Comparison of ENCODE assay signal across 25 mouse cellular contexts in the genomic region with DNA sequence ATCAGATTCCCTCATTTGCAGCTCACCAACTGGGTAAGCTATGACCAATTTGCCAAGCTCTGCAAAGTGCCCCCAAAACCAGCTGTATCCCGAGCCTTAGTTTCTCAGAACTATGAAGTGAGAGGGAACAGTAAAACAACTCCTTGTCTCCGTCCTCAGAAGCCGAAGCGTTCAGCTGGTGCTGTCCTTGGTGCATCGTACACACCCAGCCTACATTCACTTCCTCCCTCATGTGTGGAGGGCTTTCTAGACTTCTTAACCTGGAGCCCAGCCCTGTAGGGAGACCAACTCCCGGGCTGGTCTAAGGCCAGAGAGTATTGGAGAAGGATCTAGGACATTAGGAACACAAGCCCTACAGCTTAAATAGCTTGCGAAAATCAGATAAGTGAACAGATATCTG. TPM values are rescaled to one million over a fixed set of nuclear protein-coding genes. Genes with fewer than 3 reads are reported as not detected.
DNase-seq lines count a peak whose midpoint lies in the region; ATAC-seq and TF ChIP-seq lines count a peak whose summit lies in the region.
"Had no signal": no experiment of that assay in that cellular context is flagged by ENCODE, and none has a peak within 500 bp of the region (broad histone marks: within the 10 kb centered on the region; RNA-seq: fewer than 3 reads in every experiment).

No protein-coding gene starts in this region.

- H3K9ac ChIP-seq in hindbrain, embryonic 13.5 days, result no peak overlapping the region
- H3K9ac ChIP-seq: forebrain, embryonic 13.5 days; heart, embryonic 13.5 days; hindbrain, embryonic 14.5 days had no signal

- no peaks in the 10 kb centered on the region for H3K4me1 ChIP-seq in spleen, adult 2 months (ENCODE audit: control insufficient read depth, insufficient read depth, insufficient read length)
- no peaks in the 10 kb centered on the region for H3K4me1 ChIP-seq in hindbrain, embryonic 13.5 days (replicated peaks)
- H3K4me1 ChIP-seq: forebrain, embryonic 10.5 days; forebrain, embryonic 13.5 days; heart, embryonic 10.5 days; heart, embryonic 13.5 days had no signal

- DNase-seq in spleen, adult 2 months (ENCODE audit: low read depth in 1 of 2, low spot score in 2 of 2), result no peak
- no peak for DNase-seq in spleen, adult 18-20 months
- peak; percentile 62 for DNase-seq in thymus, postnatal 14 days
- peak; percentile 53 to 61 for DNase-seq in thymus, postnatal 36 days
- no peak for DNase-seq in yolk sac, embryonic 10.5 days (ENCODE audit: low spot score)
- DNase-seq: adrenal gland, adult 8-10 months; adrenal gland, postnatal 36 days; cerebellum, adult 18-20 months; cerebellum, adult 9-10 months; cerebellum, postnatal 14 days; gastrocnemius, postnatal 10 days; heart, adult 18-20 months had no signal

- WGBS in spleen, adult 2 months, result 73% methylated on average over 7 of the region's 7 CpGs
- 90% methylated on average over 7 of the region's 7 CpGs for WGBS in hindbrain, embryonic 13.5 days

- no peak for ATAC-seq in hindbrain, embryonic 13.5 days (ENCODE audit: low FRiP score)
- ATAC-seq: activated CD4-positive, CD25-positive, alpha-beta regulatory T cell, adult 4 months; forebrain, embryonic 13.5 days; forebrain, embryonic 16.5 days; hindbrain, postnatal 0 days; inflammation-experienced regulatory T-cells, adult 6 months had no signal

- H3K4me3 ChIP-seq in spleen, adult 2 months (ENCODE audit: extremely low read depth, insufficient read depth, insufficient read length), result no peak overlapping the region
- no peak overlapping the region for H3K4me3 ChIP-seq in hindbrain, embryonic 13.5 days
- H3K4me3 ChIP-seq: forebrain, embryonic 10.5 days; forebrain, embryonic 13.5 days; heart, embryonic 10.5 days; heart, embryonic 13.5 days; hindbrain, embryonic 10.5 days had no signal

- H3K4me2 ChIP-seq in hindbrain, embryonic 13.5 days, result no peak overlapping the region
- H3K4me2 ChIP-seq: forebrain, embryonic 13.5 days; heart, embryonic 13.5 days; hindbrain, embryonic 14.5 days had no signal

- TF ChIP-seq CTCF in spleen, adult 2 months (IDR thresholded peaks at IDR 0.05; ENCODE audit: extremely low read depth, insufficient read depth, insufficient read length, insufficient replicate concordance), result no peak

- no peaks in the 10 kb centered on the region for H3K27me3 ChIP-seq in spleen, adult 2 months (ENCODE audit: control insufficient read depth, insufficient read depth, low read length)
- no peaks in the 10 kb centered on the region for H3K27me3 ChIP-seq in hindbrain, embryonic 13.5 days
- H3K27me3 ChIP-seq: forebrain, embryonic 13.5 days; heart, embryonic 13.5 days had no signal

- H3K36me3 ChIP-seq in spleen, adult 2 months (ENCODE audit: control insufficient read depth, insufficient read depth, low read length), result no peaks in the 10 kb centered on the region
- no peaks in the 10 kb centered on the region for H3K36me3 ChIP-seq in hindbrain, embryonic 13.5 days
- H3K36me3 ChIP-seq: forebrain, embryonic 10.5 days; heart, embryonic 10.5 days; heart, embryonic 13.5 days; hindbrain, embryonic 10.5 days had no signal

- peak overlapping the region; percentile 61 for H3K27ac ChIP-seq in spleen, adult 2 months (ENCODE audit: insufficient read depth, low read length)
- H3K27ac ChIP-seq in hindbrain, embryonic 13.5 days, result no peak overlapping the region
- H3K27ac ChIP-seq: forebrain, embryonic 10.5 days; forebrain, embryonic 13.5 days; heart, embryonic 10.5 days; heart, embryonic 13.5 days; hindbrain, embryonic 10.5 days; hindbrain, embryonic 14.5 days; hindbrain, postnatal 0 days had no signal

- no peak for TF ChIP-seq POLR2A in spleen, adult 2 months (IDR thresholded peaks at IDR 0.05; ENCODE audit: low read depth, low read length)

- H3K9me3 ChIP-seq in hindbrain, embryonic 13.5 days, result no peaks in the 10 kb centered on the region
- H3K9me3 ChIP-seq: forebrain, embryonic 10.5 days; forebrain, embryonic 13.5 days; heart, embryonic 10.5 days; heart, embryonic 13.5 days; hindbrain, embryonic 10.5 days had no signal

RNA-seq across cellular contexts. Expression of a gene that starts 7.9 kb away (rescaled TPM):
- polyA plus RNA-seq in spleen, adult 2 months (2012; rRNA removed), result 25.6 and 30.2 TPM in 2 replicates
- polyA plus RNA-seq in hindbrain, embryonic 13.5 days (2015; fragmentation: Nextera tagmentation; extraction: Ambion mirVana), result 0.10 TPM in 1 of 2 replicates, not detected in the other
- polyA plus RNA-seq: embryonic facial prominence, embryonic 11.5 days; embryonic facial prominence, embryonic 14.5 days; forebrain, embryonic 16.5 days; heart, embryonic 10.5 days; hindbrain, embryonic 14.5 days; hindbrain, postnatal 0 days had no signal

RNA-seq across cellular contexts. Expression of a gene that starts 8.5 kb away (rescaled TPM):
- 0.48 and 0.66 TPM in 2 replicates for polyA plus RNA-seq in spleen, adult 2 months (2012; rRNA removed)
- 0.35 and 0.43 TPM in 2 replicates for polyA plus RNA-seq in hindbrain, embryonic 13.5 days (2015; fragmentation: Nextera tagmentation; extraction: Ambion mirVana)
- polyA plus RNA-seq: activated CD4-positive, CD25-positive, alpha-beta regulatory T cell, adult 4 months had no signal

RNA-seq across cellular contexts. Expression of a gene that starts 42.7 kb away (rescaled TPM):
- 24.9 and 28.5 TPM in 2 replicates for polyA plus RNA-seq in spleen, adult 2 months (2012; rRNA removed)
- polyA plus RNA-seq in hindbrain, embryonic 13.5 days (2015; fragmentation: Nextera tagmentation; extraction: Ambion mirVana), result not detected in 2 replicates
- polyA plus RNA-seq: embryonic facial prominence, embryonic 11.5 days; embryonic facial prominence, embryonic 14.5 days; forebrain, embryonic 10.5 days; forebrain, embryonic 13.5 days; forebrain, embryonic 16.5 days; heart, embryonic 10.5 days; heart, embryonic 13.5 days; hindbrain, embryonic 10.5 days; hindbrain, embryonic 14.5 days; hindbrain, postnatal 0 days had no signal

RNA-seq across cellular contexts. Expression of a gene that starts 59.0 kb away (rescaled TPM):
- polyA plus RNA-seq in spleen, adult 2 months (2012; rRNA removed), result 4.2 and 4.3 TPM in 2 replicates
- 24.2 and 25.5 TPM in 2 replicates for polyA plus RNA-seq in hindbrain, embryonic 13.5 days (2015; fragmentation: Nextera tagmentation; extraction: Ambion mirVana)

Comparison
In these comparisons a context has a peak if more than half of its experiments do, and no peak if none do; other contexts are left out.
1. DNase-seq: peak in thymus, postnatal 14 days (single experiment) and thymus, postnatal 36 days (2 of 2); none in spleen, adult 2 months (0 of 2), spleen, adult 18-20 months (0 of 2) and yolk sac, embryonic 10.5 days (single experiment).
2. RNA of a gene that starts 7.9 kb away (polyA plus RNA-seq): 25.6 to 30.2 TPM in spleen, adult 2 months; 0.10 TPM in hindbrain, embryonic 13.5 days; every median in the first group is over 10 times any median in the second.
3. RNA of a gene that starts 42.7 kb away (polyA plus RNA-seq): 24.9 to 28.5 TPM in spleen, adult 2 months; not detected in hindbrain, embryonic 13.5 days; every median in the first group is over 10 times any median in the second.